Mouse (Mus musculus) limb, embryonic 15.5 days (tissue): ENCODE data around the gene Cap1. TPM values are rescaled to one million over a fixed set of nuclear protein-coding genes. Genes with fewer than 3 reads are reported as not detected.

Experiments used
- ATAC-seq: fragments of 200-750 bp; cut with Nextera tagmentation; 2 replicates; pipeline ENCODE4 v1.8.0; 2017; ENCODE audit warnings: low read depth, moderate TSS enrichment; ENCODE audit not compliant: insufficient number of reproducible peaks, low FRiP score, low TSS enrichment
- H3K27ac ChIP-seq: fragments of 300-500 bp; sonication (generic); 2 replicates; pipeline ENCODE4 v1.5.1; 2015; ENCODE audit warnings: moderate library complexity, mild to moderate bottlenecking, inconsistent platforms
- H3K27me3 ChIP-seq: fragments of 300-500 bp; sonication (generic); 2 replicates; pipeline ENCODE4 v1.6.1; 2015; ENCODE audit warnings: inconsistent platforms
- H3K36me3 ChIP-seq: fragments of 300-500 bp; sonication (generic); 2 replicates; pipeline ENCODE4 v1.6.1; 2015; ENCODE audit warnings: inconsistent platforms
- H3K4me1 ChIP-seq: fragments of 300-500 bp; sonication (generic); 2 replicates; pipeline ENCODE4 v1.6.1; 2015; ENCODE audit warnings: inconsistent platforms
- H3K4me2 ChIP-seq: fragments of 300-500 bp; sonication (generic); 2 replicates; pipeline ENCODE4 v1.6.1; 2015; ENCODE audit warnings: mild to moderate bottlenecking, inconsistent platforms
- H3K4me3 ChIP-seq: fragments of 300-500 bp; sonication (generic); 2 replicates; pipeline ENCODE4 v1.5.1; 2015; ENCODE audit warnings: mild to moderate bottlenecking, inconsistent platforms
- H3K9ac ChIP-seq: fragments of 300-500 bp; sonication (generic); 2 replicates; pipeline ENCODE4 v1.6.1; 2015; ENCODE audit warnings: inconsistent platforms
- H3K9me3 ChIP-seq: fragments of 300-500 bp; sonication (generic); 2 replicates; pipeline ENCODE4 v1.6.1; 2016; ENCODE audit warnings: inconsistent platforms
- WGBS: fragments of 180-500 bp; shearing (Covaris S2); methylation state at CpG from one replicate; pipeline ENCODE4 v1.1.7; 2015; 5-methylcytosine and 5-hydroxymethylcytosine counted together
- polyA plus RNA-seq: library from polyadenylated mRNA; unstranded; fragments of >200 nt; fragmentation: Nextera tagmentation; extraction: Ambion mirVana; gene quantifications from 2 replicates; pipeline ENCODE4 v1.2.1, GENCODE M21; 2015

Gene Cap1
- polyA plus RNA-seq, 1 experiment from 2014 or later: 78.3 TPM

DNA sequence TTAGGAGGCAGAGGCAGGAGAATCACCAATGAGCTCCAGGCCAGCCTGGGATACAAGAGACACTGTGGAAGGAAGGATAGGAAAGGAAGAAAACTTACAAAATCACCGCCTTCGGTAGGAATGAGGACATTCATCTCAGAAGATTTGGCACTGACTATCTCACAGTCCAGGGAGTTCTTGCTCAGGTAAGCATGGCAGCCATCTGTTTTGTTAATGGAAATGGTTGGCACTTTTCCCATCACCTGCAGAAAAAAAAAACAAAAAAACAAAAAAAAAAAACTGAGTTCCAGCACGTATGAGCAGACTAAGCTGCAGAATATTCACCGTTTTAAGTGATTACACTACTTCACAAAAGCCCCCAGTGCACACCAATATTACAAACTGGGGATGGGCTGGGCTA is 24.0 kb downstream of the Cap1 start:
- no peaks in the 10 kb centered on the region for H3K27me3 ChIP-seq
- H3K36me3 ChIP-seq: peaks cover 86% of the 10 kb centered on the region
- H3K27ac ChIP-seq: no peak overlapping the region
- ATAC-seq: no peak
- no peak overlapping the region for H3K4me3 ChIP-seq
- no peaks in the 10 kb centered on the region for H3K9me3 ChIP-seq
- no peaks in the 10 kb centered on the region for H3K4me1 ChIP-seq
- WGBS: 91% methylated on average over 4 of the region's 4 CpGs
- H3K4me2 ChIP-seq: no peak overlapping the region
- H3K9ac ChIP-seq: no peak overlapping the region

- Histone ChIP-seq H3K27ac (no peak overlapping the region), H3K9me3 (no peaks in the 10 kb centered on the region), H3K4me3 (no peak overlapping the region), H3K27me3 (no peaks in the 10 kb centered on the region), H3K4me1 (no peaks in the 10 kb centered on the region), H3K9ac (no peak overlapping the region), H3K4me2 (no peak overlapping the region), H3K36me3 (peaks cover 87% of the 10 kb centered on the region)
- no peak for ATAC-seq
- WGBS: 71% methylated on average over 6 of the region's 6 CpGs
Measured at GRCm38 (mm10) chr4:122859096-122859674, 26.7 kb downstream of the Cap1 start.

GRCm38 (mm10) chr4:122857909-122858308 is 27.9 kb downstream of the Cap1 start:
- 64% methylated on average over 2 of the region's 2 CpGs for WGBS
- no peak overlapping the region for H3K27ac ChIP-seq
- ATAC-seq: no peak
- H3K4me2 ChIP-seq: no peak overlapping the region
- no peak overlapping the region for H3K9ac ChIP-seq
- H3K36me3 ChIP-seq: peaks cover 82% of the 10 kb centered on the region
- no peaks in the 10 kb centered on the region for H3K4me1 ChIP-seq
- no peaks in the 10 kb centered on the region for H3K9me3 ChIP-seq
- H3K4me3 ChIP-seq: no peak overlapping the region
- no peaks in the 10 kb centered on the region for H3K27me3 ChIP-seq

- WGBS: 96% methylated on average over 4 of the region's 4 CpGs
Measured at GRCm38 (mm10) chr4:122854770-122855169, 31.1 kb downstream of the Cap1 start.

GRCm38 (mm10) chr4:122853691-122854090 is 32.2 kb downstream of the Cap1 start:
- no peaks in the 10 kb centered on the region for H3K27me3 ChIP-seq
- no peak overlapping the region for H3K4me2 ChIP-seq
- no peak overlapping the region for H3K27ac ChIP-seq
- ATAC-seq: no peak
- no peaks in the 10 kb centered on the region for H3K9me3 ChIP-seq
- H3K4me3 ChIP-seq: no peak overlapping the region
- WGBS: 57% methylated on average over 2 of the region's 2 CpGs
- peaks cover 87% of the 10 kb centered on the region for H3K36me3 ChIP-seq
- H3K4me1 ChIP-seq: no peaks in the 10 kb centered on the region
- no peak overlapping the region for H3K9ac ChIP-seq

More at GRCm38 (mm10) chr4:122854770-122855169, 31.1 kb downstream of the Cap1 start:
- H3K4me3 ChIP-seq: no peak overlapping the region
- no peak overlapping the region for H3K4me2 ChIP-seq
- no peaks in the 10 kb centered on the region for H3K4me1 ChIP-seq
- peaks cover 86% of the 10 kb centered on the region for H3K36me3 ChIP-seq
- no peak overlapping the region for H3K27ac ChIP-seq
- no peak for ATAC-seq
- no peaks in the 10 kb centered on the region for H3K9me3 ChIP-seq
- H3K27me3 ChIP-seq: no peaks in the 10 kb centered on the region
- H3K9ac ChIP-seq: no peak overlapping the region

DNA sequence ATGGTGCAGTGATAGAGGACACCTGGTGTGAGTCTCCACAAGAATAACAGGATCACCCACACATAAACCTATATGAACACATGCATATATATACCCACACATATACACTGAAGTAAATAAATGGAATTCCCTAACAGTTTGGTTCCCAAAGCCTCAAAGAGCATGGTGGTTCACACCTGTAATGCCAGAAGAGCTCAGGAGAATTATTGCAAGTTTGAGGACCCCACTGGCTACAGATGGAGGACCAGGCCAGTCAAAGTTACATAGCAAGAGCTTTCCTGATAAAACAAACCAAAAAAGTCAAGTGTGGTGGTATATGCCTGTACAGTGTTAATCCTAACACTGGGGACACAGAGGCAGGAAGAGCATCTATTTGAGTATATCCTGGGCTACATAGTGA is 34.3 kb downstream of the Cap1 start:
- no peak overlapping the region for H3K4me2 ChIP-seq
- peaks cover 10% of the 10 kb centered on the region; the same call in 1 of the 2 replicates for H3K4me1 ChIP-seq
- no peaks in the 10 kb centered on the region for H3K9me3 ChIP-seq
- no peak for ATAC-seq
- H3K36me3 ChIP-seq: peaks cover 84% of the 10 kb centered on the region
- no peaks in the 10 kb centered on the region for H3K27me3 ChIP-seq
- H3K4me3 ChIP-seq: no peak overlapping the region
- no peak overlapping the region for H3K9ac ChIP-seq
- no peak overlapping the region for H3K27ac ChIP-seq

GRCm38 (mm10) chr4:122848150-122848621 is 37.7 kb downstream of the Cap1 start:
- H3K4me3 ChIP-seq: no peak overlapping the region
- H3K4me2 ChIP-seq: no peak overlapping the region
- H3K9me3 ChIP-seq: no peaks in the 10 kb centered on the region
- peaks cover 73% of the 10 kb centered on the region for H3K36me3 ChIP-seq
- peak overlapping the region; percentile 43 for H3K27ac ChIP-seq
- no peaks in the 10 kb centered on the region for H3K27me3 ChIP-seq
- 35% methylated on average over 13 of the region's 13 CpGs for WGBS
- no peak overlapping the region for H3K9ac ChIP-seq
- H3K4me1 ChIP-seq: peaks cover 10% of the 10 kb centered on the region; the same call in 1 of the 2 replicates
- peak; percentile 76 for ATAC-seq

DNA sequence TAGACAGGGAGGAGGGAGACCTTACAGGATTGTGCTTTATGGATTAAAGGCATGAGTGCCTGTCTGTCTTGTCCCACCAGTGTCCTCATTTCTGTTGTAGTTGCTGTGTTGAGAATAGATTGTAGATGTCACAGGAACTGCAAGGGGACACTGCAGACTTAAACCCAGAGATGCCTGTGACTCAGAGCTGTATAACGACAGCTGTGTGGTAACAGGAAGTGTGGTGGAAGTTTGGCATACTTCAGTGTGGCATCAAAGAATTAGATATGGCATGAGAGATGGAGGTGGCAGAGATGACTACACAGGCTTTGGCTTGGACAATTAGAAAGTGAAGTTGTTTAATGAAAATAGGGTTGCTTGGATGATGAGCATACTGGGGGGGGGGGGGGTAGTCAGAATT is 47.4 kb downstream of the Cap1 start:
- no peaks in the 10 kb centered on the region for H3K9me3 ChIP-seq
- ATAC-seq: no peak
- no peak overlapping the region for H3K4me3 ChIP-seq
- H3K27me3 ChIP-seq: no peaks in the 10 kb centered on the region
- peaks cover 18% of the 10 kb centered on the region for H3K4me1 ChIP-seq
- H3K36me3 ChIP-seq: 0 out of 2 replicates have a peak, but pooled peaks cover 10% of the 10 kb centered on the region
- WGBS: 61% methylated on average over 1 of the region's 1 CpGs
- no peak overlapping the region for H3K27ac ChIP-seq
- no peak overlapping the region for H3K4me2 ChIP-seq
- no peak overlapping the region for H3K9ac ChIP-seq

GRCm38 (mm10) chr4:122837994-122838393 is 47.9 kb downstream of the Cap1 start:
- Histone ChIP-seq H3K4me3 (no peak overlapping the region), H3K9me3 (no peaks in the 10 kb centered on the region), H3K9ac (no peak overlapping the region), H3K27ac (no peak overlapping the region), H3K4me2 (no peak overlapping the region), H3K4me1 (peaks cover 18% of the 10 kb centered on the region), H3K27me3 (no peaks in the 10 kb centered on the region), H3K36me3 (0 out of 2 replicates have a peak, but pooled peaks cover 10% of the 10 kb centered on the region)
- no peak for ATAC-seq
- WGBS: 73% methylated on average over 2 of the region's 2 CpGs

DNA sequence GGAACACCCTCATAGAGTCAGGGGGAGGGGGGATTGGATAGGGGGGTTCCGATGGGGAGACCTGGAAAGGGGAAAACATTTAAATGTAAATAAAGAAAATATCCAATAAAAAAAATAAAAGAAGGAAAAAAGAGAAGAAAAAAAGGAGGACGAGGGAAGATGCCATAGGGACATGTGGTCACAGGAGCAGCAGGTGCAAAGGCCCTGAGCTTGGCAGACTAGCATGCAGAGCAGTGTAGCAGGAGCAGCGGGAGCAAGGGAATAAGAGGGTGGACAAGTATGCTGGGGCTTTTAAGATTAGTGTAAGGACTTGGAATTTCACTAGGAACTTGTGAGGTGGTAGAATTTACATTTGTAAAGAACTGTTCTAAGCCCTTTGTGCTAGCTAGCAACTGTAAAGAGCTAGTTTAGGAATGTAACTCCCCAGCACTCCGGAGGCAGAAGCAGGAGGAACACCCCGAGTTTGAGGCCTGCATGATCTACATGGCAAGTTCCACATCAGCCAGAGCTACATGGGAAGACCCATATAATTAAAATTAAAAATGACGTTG is 48.6 kb downstream of the Cap1 start:
- Histone ChIP-seq H3K9me3 (no peaks in the 10 kb centered on the region), H3K9ac (no peak overlapping the region), H3K27ac (no peak overlapping the region), H3K4me1 (peaks cover 18% of the 10 kb centered on the region), H3K4me2 (peak overlapping the region; percentile 85; the same call in 1 of the 2 replicates), H3K36me3 (0 out of 2 replicates have a peak, but pooled peaks cover 10% of the 10 kb centered on the region), H3K27me3 (no peaks in the 10 kb centered on the region), H3K4me3 (no peak overlapping the region; the same call in 1 of the 2 replicates)
- ATAC-seq: no peak
- WGBS: 71% methylated on average over 6 of the region's 6 CpGs

- H3K27ac ChIP-seq: no peak overlapping the region; the same call in 1 of the 2 replicates
- H3K4me2 ChIP-seq: peak overlapping the region; percentile 85
- no peaks in the 10 kb centered on the region for H3K9me3 ChIP-seq
- peak; percentile 31; the same call in 1 of the 2 replicates for ATAC-seq
- peaks cover 18% of the 10 kb centered on the region for H3K4me1 ChIP-seq
- 0% methylated on average over 7 of the region's 7 CpGs for WGBS
- H3K36me3 ChIP-seq: 0 out of 2 replicates have a peak, but pooled peaks cover 3% of the 10 kb centered on the region
- H3K4me3 ChIP-seq: peak overlapping the region; percentile 72
- H3K27me3 ChIP-seq: no peaks in the 10 kb centered on the region
- H3K9ac ChIP-seq: peak overlapping the region; percentile 60
Measured at GRCm38 (mm10) chr4:122836403-122836775, 49.5 kb downstream of the Cap1 start.

GRCm38 (mm10) chr4:122835530-122836402 is 50.1 kb downstream of the Cap1 start, which contains the start of gene Ppt1:
Gene Ppt1 (plus strand): TSS chr4:122836242.
- Histone ChIP-seq H3K27me3 (no peaks in the 10 kb centered on the region), H3K9me3 (no peaks in the 10 kb centered on the region), H3K36me3 (0 out of 2 replicates have a peak, but pooled peaks cover 2% of the 10 kb centered on the region), H3K9ac (peak within 1 kb of the TSS; percentile 60), H3K4me3 (peak within 1 kb of the TSS; percentile 72), H3K4me2 (peak within 1 kb of the TSS; percentile 85), H3K4me1 (peaks cover 18% of the 10 kb centered on the region), H3K27ac (peak within 1 kb of the TSS; percentile 63)
- peak; percentile 86 for ATAC-seq
- 3% methylated on average over 31 of the region's 31 CpGs for WGBS
